Mouse (Mus musculus) midbrain, embryonic 15.5 days (tissue): ENCODE data around the gene Arl5c. TPM values are rescaled to one million over a fixed set of nuclear protein-coding genes. Genes with fewer than 3 reads are reported as not detected.
A peak's percentile ranks its signal among the peaks of the same experiment; 100 is the strongest.

ENCODE experiments used
- ATAC-seq: fragments of 200-750 bp; cut with Nextera tagmentation; replicated peaks from 2 replicates; pipeline ENCODE4 v1.8.0; 2017; ENCODE audit warnings: moderate TSS enrichment
- H3K27ac ChIP-seq: fragments of 300-500 bp; sonication (generic); 2 replicates; pipeline ENCODE4 v1.5.1; 2015; ENCODE audit warnings: mild to moderate bottlenecking, inconsistent platforms
- H3K27me3 ChIP-seq: fragments of 300-500 bp; sonication (generic); replicated peaks from 2 replicates; pipeline ENCODE4 v1.6.1; 2015; ENCODE audit warnings: inconsistent platforms
- H3K36me3 ChIP-seq: fragments of 300-500 bp; sonication (generic); replicated peaks from 2 replicates; pipeline ENCODE4 v1.6.1; 2015; ENCODE audit warnings: inconsistent platforms
- H3K4me1 ChIP-seq: fragments of 300-500 bp; sonication (generic); 2 replicates; pipeline ENCODE4 v1.6.1; 2015; ENCODE audit warnings: inconsistent platforms
- H3K4me2 ChIP-seq: fragments of 300-500 bp; sonication (generic); 2 replicates; pipeline ENCODE4 v1.6.1; 2015; ENCODE audit warnings: inconsistent platforms, mild to moderate bottlenecking, moderate library complexity
- H3K4me3 ChIP-seq: fragments of 300-500 bp; sonication (generic); 2 replicates; pipeline ENCODE4 v1.5.1; 2015; ENCODE audit warnings: mild to moderate bottlenecking, inconsistent platforms
- H3K9ac ChIP-seq: fragments of 300-500 bp; sonication (generic); 2 replicates; pipeline ENCODE4 v1.6.1; 2015; ENCODE audit warnings: mild to moderate bottlenecking, inconsistent platforms
- H3K9me3 ChIP-seq: fragments of 300-500 bp; sonication (generic); 2 replicates; pipeline ENCODE4 v1.6.1; 2016; ENCODE audit warnings: inconsistent platforms
- WGBS: fragments of 180-500 bp; shearing (Covaris S2); methylation state at CpG from one replicate; pipeline ENCODE4 v1.1.7; 2015; ENCODE audit warnings: mixed read lengths; 5-methylcytosine and 5-hydroxymethylcytosine counted together
- polyA plus RNA-seq: library from polyadenylated mRNA; unstranded; fragments of >200 nt; fragmentation: Nextera tagmentation; extraction: Ambion mirVana; gene quantifications from 2 replicates; pipeline ENCODE4 v1.2.1, GENCODE M21; 2015

The Arl5c gene
- polyA plus RNA-seq, 1 experiment from 2014 or later, result 10.8 TPM

DNA sequence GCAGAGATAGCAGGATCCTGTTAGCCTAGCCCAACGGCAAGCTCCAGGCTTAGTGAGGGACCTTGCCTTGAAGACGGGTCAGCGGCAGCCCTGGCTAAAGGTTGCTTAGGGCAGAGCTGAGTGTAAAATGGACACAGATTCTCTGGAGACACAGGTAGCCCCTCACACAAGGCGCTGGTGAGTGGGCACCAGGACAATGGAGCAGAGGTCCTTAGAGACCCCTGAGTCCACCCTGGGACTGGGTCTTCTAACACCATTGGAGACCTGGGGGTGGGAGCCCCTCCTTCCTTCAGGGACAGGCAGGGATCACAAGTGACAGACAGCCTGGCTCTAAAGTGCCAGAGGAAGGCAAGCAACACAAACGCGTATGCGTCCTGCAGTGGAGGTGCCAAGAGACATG is 25.2 kb downstream of the Arl5c start:
- Histone ChIP-seq H3K4me1 (peaks cover 8% of the 10 kb centered on the region; the same call in 1 of the 2 replicates), H3K4me2 (no peak overlapping the region), H3K9ac (no peak overlapping the region), H3K27me3 (no peaks in the 10 kb centered on the region), H3K27ac (no peak overlapping the region), H3K36me3 (no peaks in the 10 kb centered on the region), H3K4me3 (no peak overlapping the region), H3K9me3 (no peaks in the 10 kb centered on the region)
- WGBS, result 86% methylated on average over 7 of the region's 7 CpGs
- no peak for ATAC-seq

DNA sequence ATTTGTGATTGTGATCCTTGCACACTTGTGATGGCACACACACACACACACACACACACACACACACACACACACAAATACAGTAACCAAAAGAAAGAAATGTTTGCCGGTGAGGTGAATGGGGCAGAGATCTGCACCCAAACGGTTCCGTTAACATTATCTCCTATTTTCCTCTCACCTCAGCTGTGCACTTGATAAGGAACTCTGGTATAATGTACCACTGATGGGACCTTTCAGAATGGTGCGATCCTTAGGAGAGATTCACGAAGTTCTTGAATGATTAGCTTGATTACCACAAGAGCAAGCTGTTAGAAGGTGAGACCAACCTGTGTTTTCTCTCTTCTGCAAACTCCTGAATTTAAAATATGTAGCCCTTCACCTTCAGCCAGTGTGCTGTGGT is 27.6 kb downstream of the Arl5c start:
- no peaks in the 10 kb centered on the region for H3K27me3 ChIP-seq
- 85% methylated on average over 5 of the region's 5 CpGs for WGBS
- ATAC-seq, result no peak
- no peaks in the 10 kb centered on the region for H3K36me3 ChIP-seq
- no peak overlapping the region for H3K27ac ChIP-seq
- H3K4me1 ChIP-seq, result peaks cover 8% of the 10 kb centered on the region; the same call in 1 of the 2 replicates
- no peak overlapping the region for H3K4me3 ChIP-seq
- H3K9me3 ChIP-seq, result no peaks in the 10 kb centered on the region
- no peak overlapping the region for H3K4me2 ChIP-seq
- H3K9ac ChIP-seq, result no peak overlapping the region

DNA sequence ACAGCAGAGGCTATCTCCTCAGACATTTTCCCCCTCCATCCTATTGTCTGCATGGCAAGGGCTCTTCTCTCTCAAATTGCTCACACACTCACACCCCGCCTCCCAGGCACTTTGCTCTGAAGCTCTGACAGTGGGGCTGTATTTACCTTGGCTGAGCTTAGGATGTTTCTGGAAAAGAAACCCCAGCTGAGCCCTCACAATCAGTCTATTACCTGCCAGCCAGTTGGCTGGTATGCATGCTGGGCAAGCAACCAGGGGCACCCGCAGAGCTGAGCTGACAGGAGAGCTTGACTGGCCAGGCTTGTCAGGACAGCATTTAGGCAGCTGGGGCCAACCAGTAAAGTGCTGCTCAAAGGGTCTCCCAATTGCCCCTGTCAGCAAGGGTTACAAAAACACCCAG is 28.9 kb downstream of the Arl5c start:
- Histone ChIP-seq H3K36me3 (no peaks in the 10 kb centered on the region), H3K9ac (no peak overlapping the region), H3K4me3 (no peak overlapping the region), H3K4me2 (no peak overlapping the region), H3K27me3 (no peaks in the 10 kb centered on the region), H3K27ac (0 out of 2 replicates have a peak overlapping the region, but pooled peaks have one; percentile 6), H3K9me3 (no peaks in the 10 kb centered on the region), H3K4me1 (peaks cover 8% of the 10 kb centered on the region; the same call in 1 of the 2 replicates)
- no peak for ATAC-seq
- 31% methylated on average over 2 of the region's 2 CpGs for WGBS

DNA sequence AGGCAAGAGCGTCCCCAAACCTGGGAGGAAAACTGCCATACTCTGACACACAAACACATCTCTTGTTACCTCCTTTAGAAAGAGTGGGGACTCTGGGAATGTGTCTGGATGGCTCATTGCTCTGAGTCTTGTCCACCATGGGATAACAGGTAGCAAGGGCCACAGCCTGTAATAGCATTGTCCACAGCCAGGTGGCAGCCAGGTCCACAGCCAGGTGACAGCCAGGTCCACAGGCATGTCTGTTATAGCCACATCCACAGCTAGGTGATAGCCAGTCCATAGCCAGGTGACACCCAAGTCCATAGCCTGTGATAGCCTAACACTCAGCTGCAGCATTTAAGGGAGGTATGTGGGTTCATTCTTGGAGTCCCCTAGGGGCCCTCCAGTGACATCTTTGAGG is 35.1 kb downstream of the Arl5c start:
- WGBS, result 91% methylated on average over 1 of the region's 1 CpGs
- Histone ChIP-seq H3K27ac (no peak overlapping the region), H3K27me3 (no peaks in the 10 kb centered on the region), H3K4me3 (no peak overlapping the region), H3K9me3 (no peaks in the 10 kb centered on the region), H3K36me3 (no peaks in the 10 kb centered on the region), H3K4me2 (no peak overlapping the region), H3K4me1 (peaks cover 19% of the 10 kb centered on the region), H3K9ac (no peak overlapping the region)
- no peak for ATAC-seq

DNA sequence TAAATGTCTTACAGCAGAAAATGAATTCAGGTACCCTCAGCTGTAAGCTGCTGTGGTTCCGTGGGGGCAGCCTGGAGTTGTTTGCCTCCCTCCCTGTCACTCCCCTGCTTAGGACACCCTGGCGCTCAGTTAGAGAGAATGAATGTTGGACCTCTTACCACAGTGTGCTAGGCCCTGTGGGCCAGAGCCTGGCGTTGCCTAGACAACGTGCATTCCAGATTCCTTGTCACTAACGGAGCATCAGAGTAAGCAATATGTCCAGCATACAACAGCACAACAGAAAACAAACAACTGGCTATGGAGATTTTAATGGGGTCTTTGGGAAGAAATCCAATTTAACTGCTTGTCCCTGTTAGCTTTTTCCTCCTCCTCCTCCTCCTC is 36.7 kb downstream of the Arl5c start:
- Histone ChIP-seq H3K4me2 (no peak overlapping the region), H3K27me3 (no peaks in the 10 kb centered on the region), H3K9me3 (no peaks in the 10 kb centered on the region), H3K4me3 (no peak overlapping the region), H3K9ac (no peak overlapping the region), H3K27ac (no peak overlapping the region), H3K4me1 (peaks cover 28% of the 10 kb centered on the region), H3K36me3 (no peaks in the 10 kb centered on the region)
- peak; percentile 54; the same call in 1 of the 2 replicates for ATAC-seq
- WGBS, result 41% methylated on average over 5 of the region's 5 CpGs

DNA sequence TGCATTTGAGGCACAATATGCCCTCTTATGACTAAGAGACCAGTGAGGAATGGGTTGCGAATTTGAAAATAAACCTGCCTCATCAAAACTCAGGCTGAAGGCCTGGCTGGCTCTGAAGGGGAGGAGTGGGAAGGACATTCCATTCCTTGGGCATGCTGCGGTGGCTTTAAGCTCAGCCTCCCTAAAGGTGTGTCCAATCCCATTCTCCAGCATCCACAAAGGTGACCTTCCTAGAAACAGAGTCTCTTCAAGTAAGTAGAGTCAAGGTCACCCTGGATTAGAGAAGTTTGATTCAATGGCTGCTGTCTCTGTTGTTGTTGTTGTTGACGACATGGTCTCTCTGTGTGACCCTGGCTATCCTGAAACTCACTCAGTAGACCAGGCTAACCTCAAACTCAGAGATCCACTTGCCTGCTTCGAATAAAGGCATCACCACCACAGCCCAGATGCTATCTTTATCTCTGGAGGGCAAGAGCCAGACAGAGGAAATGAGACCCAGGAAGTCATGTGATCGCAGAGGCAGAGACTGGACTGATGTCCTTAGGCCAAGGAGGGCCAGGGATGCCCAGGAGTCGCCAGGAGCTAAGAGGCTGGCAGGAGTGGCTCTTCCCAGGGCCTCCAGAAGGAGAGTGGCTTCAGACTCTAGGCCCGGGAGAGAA is 37.2 kb downstream of the Arl5c start:
- WGBS, result 76% methylated on average over 7 of the region's 7 CpGs
- no peak overlapping the region for H3K4me3 ChIP-seq
- no peaks in the 10 kb centered on the region for H3K9me3 ChIP-seq
- ATAC-seq, result no peak
- peaks cover 28% of the 10 kb centered on the region for H3K4me1 ChIP-seq
- H3K27me3 ChIP-seq, result no peaks in the 10 kb centered on the region
- H3K27ac ChIP-seq, result no peak overlapping the region
- H3K36me3 ChIP-seq, result no peaks in the 10 kb centered on the region
- H3K4me2 ChIP-seq, result no peak overlapping the region
- no peak overlapping the region for H3K9ac ChIP-seq

DNA sequence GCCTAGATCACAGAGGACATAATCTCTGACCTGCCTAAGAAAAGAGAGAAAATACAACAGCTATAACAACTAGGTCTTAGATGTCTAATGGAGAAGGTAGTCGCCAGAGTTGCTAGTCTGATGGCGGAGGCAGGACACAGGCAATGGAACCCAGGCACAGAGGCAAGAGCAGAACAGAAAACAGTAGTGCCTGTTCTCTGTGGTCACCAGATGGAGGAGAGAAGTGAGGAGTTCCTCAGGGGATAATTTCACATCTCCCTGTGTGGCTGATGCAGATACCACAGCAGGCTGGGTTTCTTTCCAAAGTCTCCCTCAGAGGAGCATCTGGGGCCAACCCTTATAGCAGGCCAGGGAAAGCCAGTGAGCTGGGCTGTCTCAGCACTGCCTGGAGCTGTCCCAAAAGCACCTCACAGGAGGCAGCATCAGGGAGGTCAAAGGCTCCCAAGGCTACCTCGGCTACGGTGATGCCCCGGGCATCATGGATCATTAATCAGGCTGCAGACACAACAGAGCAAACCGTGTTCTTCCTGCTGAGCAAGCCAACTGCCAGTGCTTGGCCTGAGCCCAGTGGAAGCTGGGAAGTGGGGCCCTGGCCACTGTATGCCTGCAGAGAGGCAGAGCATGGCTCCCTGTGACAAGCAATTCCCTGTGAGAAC is 38.9 kb downstream of the Arl5c start:
- 59% methylated on average over 6 of the region's 6 CpGs for WGBS
- no peak overlapping the region for H3K4me3 ChIP-seq
- ATAC-seq, result no peak
- H3K27me3 ChIP-seq, result no peaks in the 10 kb centered on the region
- no peak overlapping the region for H3K27ac ChIP-seq
- peaks cover 28% of the 10 kb centered on the region for H3K4me1 ChIP-seq
- H3K9me3 ChIP-seq, result no peaks in the 10 kb centered on the region
- no peak overlapping the region for H3K9ac ChIP-seq
- no peaks in the 10 kb centered on the region for H3K36me3 ChIP-seq
- no peak overlapping the region for H3K4me2 ChIP-seq

DNA sequence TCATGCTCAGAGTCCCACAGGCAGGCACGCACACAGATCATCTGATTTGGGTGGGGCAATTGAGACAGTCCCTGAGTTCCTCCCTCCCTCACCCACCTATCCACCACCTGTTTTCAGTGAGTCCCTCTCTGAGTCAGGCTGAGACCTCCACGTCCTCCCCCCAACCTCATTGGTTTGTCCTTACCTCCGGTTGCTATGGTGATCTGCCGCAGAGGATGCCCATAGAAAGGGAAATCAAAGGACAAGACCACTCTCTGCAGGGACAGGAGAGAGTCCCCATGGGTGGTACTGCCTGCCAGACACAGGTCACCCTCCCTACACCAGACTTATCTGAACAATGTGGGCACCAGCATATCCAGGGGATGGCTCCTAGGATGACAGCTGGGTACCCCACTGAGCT is 40.1 kb downstream of the Arl5c start:
- H3K36me3 ChIP-seq, result no peaks in the 10 kb centered on the region
- peak overlapping the region; percentile 52 for H3K27ac ChIP-seq
- no peaks in the 10 kb centered on the region for H3K27me3 ChIP-seq
- 28% methylated on average over 4 of the region's 4 CpGs for WGBS
- H3K4me2 ChIP-seq, result no peak overlapping the region
- no peak overlapping the region for H3K9ac ChIP-seq
- peaks cover 28% of the 10 kb centered on the region for H3K4me1 ChIP-seq
- no peak for ATAC-seq
- no peak overlapping the region for H3K4me3 ChIP-seq
- H3K9me3 ChIP-seq, result no peaks in the 10 kb centered on the region

DNA sequence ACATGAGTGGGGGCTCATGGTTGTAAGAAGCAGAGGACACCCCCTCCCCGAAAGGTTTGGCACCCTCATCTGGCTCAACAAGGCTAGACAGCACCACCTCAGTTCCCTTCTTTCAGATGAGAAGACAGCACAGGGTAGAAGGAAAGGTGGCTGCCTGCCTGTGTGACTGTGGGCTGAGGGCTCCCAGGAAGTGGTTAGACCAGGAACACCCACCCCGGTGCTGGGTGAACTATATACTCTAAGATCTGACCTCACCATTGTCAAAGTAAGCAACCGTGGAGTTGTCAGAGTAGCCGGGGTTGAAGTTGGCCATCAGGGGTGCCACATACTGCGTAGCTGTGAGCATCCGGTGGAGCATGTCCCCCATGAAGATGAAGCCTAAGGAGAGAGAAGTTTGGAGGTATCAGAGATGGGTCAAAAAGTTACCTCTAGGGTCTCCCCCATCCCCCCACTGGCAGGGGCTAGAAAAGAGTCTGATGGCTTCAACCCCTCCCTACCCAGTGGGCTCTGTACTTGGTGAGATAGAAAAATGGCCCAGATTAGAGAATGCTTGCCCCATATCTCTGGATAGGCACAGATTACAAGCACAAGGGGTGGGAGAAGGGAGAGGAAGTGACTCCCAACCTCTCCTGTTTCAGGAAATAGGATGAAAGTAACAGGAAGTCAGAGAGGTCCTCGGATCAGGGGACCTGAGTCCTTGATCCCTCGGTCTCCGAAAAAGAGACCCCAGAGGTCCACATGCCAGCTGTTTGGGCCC is 40.7 kb downstream of the Arl5c start:
- no peaks in the 10 kb centered on the region for H3K36me3 ChIP-seq
- H3K27ac ChIP-seq, result 0 out of 2 replicates have a peak overlapping the region, but pooled peaks have one; percentile 52
- ATAC-seq, result no peak
- no peaks in the 10 kb centered on the region for H3K9me3 ChIP-seq
- no peak overlapping the region for H3K4me2 ChIP-seq
- H3K4me1 ChIP-seq, result peaks cover 30% of the 10 kb centered on the region
- no peaks in the 10 kb centered on the region for H3K27me3 ChIP-seq
- WGBS, result 84% methylated on average over 9 of the region's 9 CpGs
- no peak overlapping the region for H3K9ac ChIP-seq
- no peak overlapping the region for H3K4me3 ChIP-seq

DNA sequence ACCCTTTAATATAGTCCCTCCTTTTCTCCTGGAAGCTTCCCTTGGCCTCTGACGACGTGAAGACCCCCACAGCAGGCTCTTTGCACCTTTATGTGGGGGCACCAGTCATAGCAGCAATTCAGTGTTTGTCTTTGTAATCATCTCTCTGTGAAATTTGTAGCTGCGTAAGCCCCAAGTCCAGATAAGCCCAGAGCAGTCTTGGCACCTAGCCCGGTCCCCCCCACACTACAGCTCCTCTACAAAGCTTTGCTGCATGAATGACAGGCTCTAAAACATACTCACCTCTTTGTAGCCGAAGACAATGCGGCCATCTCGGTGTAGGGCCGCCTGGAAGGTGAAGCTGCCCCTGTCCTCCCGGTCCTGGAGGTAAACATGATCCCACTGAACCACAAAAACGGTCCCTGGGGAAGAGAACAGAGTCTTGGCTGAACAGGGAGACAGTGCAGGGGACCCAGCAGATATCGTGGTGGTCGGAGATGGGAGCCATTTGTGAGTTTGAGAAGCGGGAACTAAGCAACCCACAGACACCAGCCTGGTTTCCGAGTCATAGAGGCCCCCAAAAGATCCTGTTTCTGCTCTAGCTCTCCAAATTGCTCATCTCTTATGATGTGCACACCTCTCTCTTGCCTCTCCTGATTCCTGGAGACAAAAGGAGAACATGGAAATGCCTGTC is 41.4 kb downstream of the Arl5c start:
- Histone ChIP-seq H3K9ac (no peak overlapping the region), H3K4me1 (peaks cover 38% of the 10 kb centered on the region), H3K27me3 (no peaks in the 10 kb centered on the region), H3K27ac (no peak overlapping the region), H3K4me2 (no peak overlapping the region), H3K4me3 (no peak overlapping the region), H3K9me3 (no peaks in the 10 kb centered on the region), H3K36me3 (no peaks in the 10 kb centered on the region)
- WGBS, result 63% methylated on average over 14 of the region's 14 CpGs
- ATAC-seq, result no peak

DNA sequence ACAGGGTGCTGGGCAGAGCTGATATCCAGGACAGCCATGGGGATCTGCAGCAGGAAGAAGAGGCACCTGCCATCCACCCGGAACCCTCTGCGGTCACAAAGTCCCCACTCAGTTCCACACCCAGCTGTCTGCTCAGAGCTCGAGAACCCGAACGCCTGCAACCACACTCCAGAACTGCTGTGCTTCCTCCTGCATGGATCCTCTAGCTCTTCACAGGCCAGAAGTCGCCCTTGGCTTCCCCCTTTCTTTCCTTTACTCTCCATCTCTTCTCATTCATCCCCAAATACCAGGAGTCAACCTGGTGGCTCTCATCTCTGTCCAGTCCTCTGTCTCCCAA is 42.1 kb downstream of the Arl5c start:
- WGBS, result 93% methylated on average over 6 of the region's 6 CpGs
- no peak overlapping the region for H3K9ac ChIP-seq

DNA sequence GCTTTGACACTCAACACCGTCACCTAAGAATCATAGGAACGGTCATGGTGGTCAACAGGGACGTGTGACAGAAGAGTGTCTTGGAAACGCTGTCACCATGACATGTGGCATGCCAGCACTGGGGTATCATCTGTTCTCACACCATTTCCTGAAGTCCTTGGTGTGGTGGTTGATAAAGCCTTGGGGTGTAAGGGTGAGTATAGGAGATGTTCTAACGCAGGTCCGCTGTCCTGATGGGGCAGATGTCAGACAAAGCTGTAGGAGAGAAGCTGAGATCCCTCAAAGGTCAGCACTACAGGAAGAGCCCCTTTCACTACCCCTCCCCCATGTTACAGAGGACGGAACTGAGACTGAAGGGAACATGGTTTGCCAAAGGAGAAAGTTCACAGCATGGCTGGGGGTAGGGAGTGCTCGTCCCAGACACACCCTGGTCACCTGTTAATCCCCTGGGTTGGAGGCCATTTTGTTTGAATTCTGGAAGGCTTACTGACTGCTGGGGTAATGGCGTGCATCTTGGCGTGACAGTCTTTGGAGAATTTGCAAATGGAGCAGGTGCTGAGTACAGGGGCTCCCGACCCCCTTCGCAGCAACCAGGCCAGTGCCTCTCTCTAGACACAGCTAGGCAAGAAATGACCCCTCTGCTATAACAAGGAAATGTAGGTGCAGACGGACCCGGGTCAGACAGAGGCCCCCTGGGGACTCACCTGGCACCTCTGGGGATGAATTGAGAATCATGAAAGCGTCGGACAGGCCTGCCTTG is 42.6 kb downstream of the Arl5c start:
- no peak for ATAC-seq
- no peak overlapping the region for H3K4me2 ChIP-seq
- no peaks in the 10 kb centered on the region for H3K27me3 ChIP-seq
- no peak overlapping the region for H3K4me3 ChIP-seq
- H3K36me3 ChIP-seq, result no peaks in the 10 kb centered on the region
- H3K9me3 ChIP-seq, result no peaks in the 10 kb centered on the region
- H3K9ac ChIP-seq, result no peak overlapping the region
- H3K4me1 ChIP-seq, result peaks cover 36% of the 10 kb centered on the region
- 81% methylated on average over 16 of the region's 16 CpGs for WGBS
- H3K27ac ChIP-seq, result no peak overlapping the region

More for the DNA sequence above, 42.1 kb downstream of the Arl5c start:
- Histone ChIP-seq H3K4me2 (no peak overlapping the region), H3K9me3 (no peaks in the 10 kb centered on the region), H3K4me3 (no peak overlapping the region), H3K36me3 (no peaks in the 10 kb centered on the region), H3K27me3 (no peaks in the 10 kb centered on the region), H3K27ac (no peak overlapping the region), H3K4me1 (peaks cover 36% of the 10 kb centered on the region)
- no peak for ATAC-seq
